Mouse (Mus musculus): ENCODE measurements around the gene Nkd1.

Gene Nkd1

DNA sequence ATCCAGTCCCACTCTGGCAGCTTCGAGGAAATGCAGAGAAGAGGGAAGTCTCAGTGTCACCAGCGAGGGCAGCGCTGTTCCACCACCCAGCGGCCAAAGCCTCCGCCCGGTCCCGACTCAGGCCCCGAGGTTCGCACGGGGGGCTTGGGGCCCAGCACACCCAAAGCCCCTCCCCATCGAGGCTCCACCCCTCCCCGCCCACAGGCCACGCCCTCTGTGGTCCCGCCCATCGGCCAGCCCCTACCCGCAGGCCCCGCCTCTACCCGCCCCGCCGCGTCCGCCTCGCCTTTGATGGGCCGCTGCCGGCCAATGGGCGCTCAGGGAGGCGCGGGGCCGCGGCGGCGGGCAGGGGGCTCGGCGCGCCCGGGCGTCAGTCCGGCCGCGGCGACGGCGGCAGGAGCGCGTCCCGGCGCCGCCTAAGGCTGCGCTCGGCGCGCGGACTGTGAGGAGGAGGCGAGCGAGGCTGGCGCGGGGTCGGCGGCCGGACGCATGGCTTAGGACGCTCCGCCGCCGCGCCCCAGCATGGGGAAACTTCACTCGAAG lies at the start of gene Nkd1:
Gene Nkd1 (plus strand): TSS at position 370 of the 543 bp plus-strand sequence.
- DNase-seq (ENCODE audit: low spot score), result no peak

DNA sequence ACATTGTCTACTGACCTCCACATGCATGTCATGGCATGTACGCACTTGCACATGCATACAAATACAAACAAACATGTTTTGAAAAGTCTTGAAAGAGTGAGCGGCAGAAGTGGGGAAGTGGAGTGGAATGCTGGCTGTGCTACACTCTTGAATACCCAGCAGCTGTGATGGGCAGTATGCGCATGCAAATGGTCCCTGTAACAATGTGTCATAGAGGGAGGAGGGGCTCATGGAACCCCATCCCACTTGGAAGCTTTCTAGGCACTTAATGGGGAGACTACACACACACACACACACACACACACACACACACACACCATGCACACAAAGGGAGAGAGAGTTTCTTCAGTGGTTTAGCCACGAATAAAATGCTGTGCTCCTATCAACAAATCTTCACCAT lies 39.9 kb upstream of the Nkd1 start:
- DNase-seq (ENCODE audit: low spot score), result no peak

DNA sequence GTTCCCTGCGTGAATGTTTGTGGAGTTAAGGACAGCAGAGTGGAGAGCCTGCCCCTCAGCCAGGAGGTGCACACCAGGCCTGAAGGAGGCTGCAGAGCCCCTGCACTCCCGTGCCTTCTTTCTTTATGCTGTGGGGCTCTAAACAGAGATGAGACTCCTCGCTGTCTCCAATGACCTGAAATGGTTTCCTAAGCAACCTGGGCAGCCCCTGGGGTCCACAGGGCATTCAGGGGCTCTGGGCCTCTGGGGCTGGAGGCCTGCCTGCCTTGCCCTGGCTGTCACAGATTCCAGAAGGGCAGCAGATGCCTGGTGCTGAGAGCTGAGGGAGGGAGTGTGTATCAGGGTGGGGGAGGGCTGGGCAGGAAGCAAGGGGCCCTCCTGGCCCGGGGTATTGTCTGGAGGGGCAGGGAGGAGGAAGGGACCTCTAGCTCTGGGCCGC lies 32.7 kb upstream of the Nkd1 start:
- DNase-seq (ENCODE audit: low spot score), result no peak

DNA sequence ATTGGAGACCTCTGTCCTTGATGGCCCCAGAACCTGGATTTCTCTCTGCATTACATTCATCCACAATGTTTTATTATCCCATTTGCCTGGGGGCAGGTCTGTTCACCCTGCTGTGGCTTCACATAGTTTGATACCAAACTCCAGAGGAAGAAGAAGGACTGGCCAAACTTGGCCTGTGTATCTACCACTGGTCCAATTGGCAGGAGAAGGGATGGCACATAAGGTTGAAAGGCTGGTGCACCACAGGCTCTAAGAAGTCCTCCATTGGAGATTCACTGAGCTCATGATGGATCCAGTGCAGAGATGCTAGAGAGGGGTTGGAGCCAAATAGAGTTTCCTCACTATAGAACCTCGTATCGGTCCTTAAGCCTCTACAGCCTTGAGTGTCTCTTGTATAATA lies 27.1 kb upstream of the Nkd1 start:
- no peak for DNase-seq (ENCODE audit: low spot score)

DNA sequence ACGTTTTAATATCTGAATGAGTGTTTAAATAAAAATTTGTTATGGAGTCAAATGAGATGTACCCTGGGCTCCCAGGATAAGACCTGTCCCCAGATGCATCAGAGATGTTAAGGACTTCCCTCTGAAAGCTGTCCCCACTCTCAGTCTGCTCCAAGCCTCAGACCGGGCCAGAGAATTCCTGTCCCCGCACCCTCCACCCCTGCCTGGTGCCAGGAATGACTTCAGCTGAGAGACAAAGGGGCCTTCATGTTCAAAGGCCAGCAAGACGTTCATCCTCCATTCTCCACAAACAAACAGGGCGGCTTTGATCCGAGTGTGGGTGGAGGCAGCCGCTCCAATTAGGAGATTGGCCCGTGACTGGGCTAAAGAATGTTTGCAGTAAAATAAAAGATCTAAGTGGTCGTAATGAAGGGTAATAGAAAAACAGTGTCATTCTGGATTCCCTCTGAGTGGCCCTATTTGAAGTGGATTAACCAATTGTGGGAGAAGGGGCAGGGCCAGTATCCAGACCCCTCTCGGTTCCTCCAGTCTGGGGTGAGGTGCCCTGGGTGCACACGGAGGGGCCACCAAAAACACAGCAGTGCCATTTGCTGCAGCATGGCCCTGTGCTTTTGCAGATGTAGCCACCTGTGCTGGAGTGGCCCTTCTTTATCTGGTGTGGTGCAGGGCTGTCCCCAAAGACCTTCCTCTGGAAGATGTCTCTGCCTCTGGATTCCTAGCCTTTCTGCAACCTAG lies 25.9 kb upstream of the Nkd1 start:
- DNase-seq (ENCODE audit: low spot score), result no peak

DNA sequence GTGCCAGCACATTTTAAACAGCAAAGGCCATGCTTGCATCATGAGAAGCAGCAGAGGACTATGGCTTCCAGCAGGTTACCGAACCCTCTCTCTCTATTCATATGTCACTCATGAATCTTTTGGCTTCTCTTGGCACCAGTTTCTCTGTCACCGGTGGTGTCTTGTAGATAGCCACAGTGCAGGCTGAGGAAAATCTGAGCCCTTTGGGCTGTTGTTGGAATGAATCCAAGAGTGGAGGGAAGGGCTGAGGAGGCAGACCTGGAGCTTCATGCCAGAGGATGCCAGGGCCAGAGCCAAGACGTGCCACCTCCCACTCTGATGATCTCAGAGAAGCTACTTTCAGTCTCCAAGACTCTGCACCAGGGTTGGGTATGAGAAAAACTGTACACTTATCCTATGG lies 19.0 kb upstream of the Nkd1 start:
- no peak for DNase-seq (ENCODE audit: low spot score)

DNA sequence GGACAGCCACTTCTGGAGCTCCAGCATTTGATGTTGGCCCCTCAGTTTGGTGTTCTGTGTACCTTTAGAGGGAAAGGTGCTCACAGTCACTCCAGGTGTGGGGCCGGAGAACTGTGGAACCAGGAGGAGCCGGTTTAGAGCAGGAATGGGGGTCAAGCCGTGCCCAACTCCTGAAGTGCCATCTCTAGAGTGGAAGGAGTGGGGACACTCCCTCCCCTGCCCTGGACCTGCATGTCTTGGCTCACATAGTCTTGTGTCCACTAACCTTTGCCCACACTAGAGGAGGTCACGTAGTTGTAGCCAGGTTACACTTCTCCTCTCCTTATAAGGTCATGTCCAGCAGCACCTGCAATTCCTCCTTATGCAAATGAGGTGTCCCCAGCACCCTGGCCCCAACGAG lies 14.2 kb upstream of the Nkd1 start:
- no peak for DNase-seq (ENCODE audit: low spot score)

DNA sequence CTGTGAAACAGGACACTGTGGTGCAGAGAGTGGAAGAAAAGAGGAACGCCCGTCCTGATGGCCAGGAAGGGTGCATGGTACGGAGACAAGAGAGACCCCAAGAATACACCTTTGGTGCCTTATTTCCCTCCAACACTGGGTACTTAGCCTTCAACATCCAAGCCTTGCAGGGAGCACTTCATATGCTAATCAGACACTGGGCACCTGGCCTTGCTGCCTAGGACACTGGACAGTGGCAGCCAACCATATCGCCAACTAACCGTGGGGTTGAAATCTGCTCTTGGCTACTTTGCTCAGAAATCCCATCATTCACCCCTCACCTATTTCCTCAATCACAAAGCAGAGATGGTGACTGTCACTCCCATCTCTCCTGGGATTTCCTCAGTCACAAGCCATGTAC lies 10.1 kb upstream of the Nkd1 start:
- DNase-seq (ENCODE audit: low spot score), result no peak

DNA sequence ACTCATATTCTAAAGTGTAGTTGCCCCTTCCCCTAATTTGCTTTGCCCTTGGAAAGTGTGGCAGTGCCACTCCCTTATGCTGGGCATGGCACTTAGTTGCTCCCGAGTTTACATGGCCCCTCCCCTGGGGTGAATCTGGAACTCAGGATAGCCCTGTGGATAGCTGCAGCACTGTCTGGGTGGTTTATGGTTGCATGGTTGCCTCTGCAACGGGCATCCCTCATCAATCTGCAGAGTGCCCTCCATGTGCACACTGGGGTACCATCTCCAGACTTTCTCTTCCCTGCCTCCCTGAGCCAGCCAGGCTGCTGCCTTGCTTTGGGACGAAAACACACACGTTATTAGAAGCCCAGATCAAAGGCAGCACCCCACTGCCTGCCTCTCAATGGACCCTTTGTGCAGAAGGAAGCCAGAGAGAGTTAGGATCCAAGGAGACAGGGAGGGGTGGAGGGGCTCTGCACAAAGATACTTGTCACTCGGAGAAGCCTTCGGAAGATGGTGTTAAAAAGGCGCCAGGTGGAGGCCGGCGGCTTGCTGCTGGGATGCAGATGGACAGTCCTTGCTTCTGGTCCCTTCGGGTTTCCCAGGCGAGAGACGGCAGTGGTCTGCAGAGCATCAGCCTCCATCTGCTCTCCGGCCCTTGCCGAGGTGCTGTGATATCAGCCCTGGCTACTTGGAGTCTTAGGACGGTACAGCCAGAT lies 8.9 kb upstream of the Nkd1 start:
- no peak for DNase-seq (ENCODE audit: low spot score)

DNA sequence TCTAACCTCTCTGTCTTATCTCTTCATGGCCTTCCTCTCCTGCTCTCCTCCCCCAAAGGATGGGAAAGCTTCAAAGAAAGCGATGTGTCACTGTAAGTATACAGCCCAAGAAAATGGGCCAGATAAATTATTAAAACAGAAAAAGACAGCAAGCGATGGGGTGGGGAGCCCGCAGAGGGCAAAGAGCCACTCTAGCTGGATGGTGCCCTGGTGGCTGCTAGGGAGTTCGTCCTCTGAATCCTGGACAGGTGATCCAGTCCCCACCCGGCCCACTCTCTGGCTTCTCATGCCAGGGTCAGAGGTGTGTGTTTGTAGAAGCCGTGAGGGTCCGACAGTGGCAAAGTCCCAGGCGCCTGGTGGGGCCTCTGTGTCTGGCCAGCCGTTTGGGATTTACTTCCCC lies 3.1 kb upstream of the Nkd1 start:
- DNase-seq (ENCODE audit: low spot score), result no peak

DNA sequence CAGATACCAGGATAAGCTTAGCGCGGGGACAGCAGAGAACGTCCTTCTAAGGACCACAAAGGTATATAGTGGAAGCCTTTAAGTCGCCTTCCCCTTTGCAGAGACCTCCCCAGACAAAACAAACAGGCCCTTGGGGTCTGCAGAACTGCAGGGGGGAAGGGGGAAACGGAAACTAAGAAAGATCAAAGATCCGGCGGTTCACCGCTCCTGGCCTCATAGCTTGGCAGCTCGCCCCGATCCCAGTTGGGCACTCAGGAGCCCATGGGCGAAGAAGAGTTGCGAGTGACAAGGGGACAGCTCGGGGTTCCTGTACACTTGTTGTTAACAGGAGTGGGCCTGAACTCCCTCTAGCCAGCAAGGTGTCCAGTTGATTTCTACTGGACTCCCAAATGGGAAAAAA lies 773 bp upstream of the Nkd1 start:
- no peak for DNase-seq (ENCODE audit: low spot score)

DNA sequence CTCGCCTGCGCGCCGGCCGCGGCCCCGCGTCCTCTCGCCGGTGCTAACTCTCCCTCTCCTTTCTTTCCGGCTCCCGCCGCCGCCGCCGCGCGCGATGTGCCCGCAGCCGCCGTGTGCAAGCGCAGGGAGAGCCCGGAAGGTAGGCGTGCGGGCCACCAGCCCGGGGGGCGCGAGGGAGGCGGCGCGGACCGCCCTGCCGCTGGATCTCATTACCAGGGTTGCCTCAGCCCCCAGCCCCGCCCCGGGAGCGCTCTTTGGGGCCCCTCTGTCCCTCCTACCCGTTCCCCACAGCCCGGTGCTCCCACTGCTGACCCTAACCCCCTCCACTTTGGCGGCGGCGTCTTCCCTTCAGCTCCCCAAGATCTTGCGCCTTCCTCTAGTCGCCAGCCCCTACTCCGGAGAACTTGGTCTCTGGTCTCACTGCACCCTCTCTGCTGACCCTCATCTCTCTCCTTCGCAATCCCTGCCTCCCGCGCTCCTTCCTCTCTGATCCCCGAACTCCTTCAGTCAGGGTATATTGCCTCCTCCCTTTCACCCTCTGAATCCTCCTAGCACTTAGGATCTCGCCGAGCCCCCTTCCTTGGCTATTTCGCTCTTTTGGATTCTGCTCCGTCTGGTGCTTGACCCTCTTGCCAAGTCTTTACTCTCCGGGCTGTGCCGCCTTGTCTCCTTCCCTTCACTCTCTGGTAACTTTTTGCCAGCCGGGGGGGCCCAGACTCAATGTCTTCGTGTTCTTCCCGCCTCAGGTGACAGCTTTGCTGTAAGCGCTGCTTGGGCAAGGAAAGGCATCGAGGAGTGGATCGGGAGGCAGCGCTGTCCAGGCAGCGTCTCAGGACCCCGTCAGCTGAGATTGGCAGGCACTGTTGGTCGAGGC lies 624 bp downstream of the Nkd1 start:
- DNase-seq (ENCODE audit: low spot score), result no peak

DNA sequence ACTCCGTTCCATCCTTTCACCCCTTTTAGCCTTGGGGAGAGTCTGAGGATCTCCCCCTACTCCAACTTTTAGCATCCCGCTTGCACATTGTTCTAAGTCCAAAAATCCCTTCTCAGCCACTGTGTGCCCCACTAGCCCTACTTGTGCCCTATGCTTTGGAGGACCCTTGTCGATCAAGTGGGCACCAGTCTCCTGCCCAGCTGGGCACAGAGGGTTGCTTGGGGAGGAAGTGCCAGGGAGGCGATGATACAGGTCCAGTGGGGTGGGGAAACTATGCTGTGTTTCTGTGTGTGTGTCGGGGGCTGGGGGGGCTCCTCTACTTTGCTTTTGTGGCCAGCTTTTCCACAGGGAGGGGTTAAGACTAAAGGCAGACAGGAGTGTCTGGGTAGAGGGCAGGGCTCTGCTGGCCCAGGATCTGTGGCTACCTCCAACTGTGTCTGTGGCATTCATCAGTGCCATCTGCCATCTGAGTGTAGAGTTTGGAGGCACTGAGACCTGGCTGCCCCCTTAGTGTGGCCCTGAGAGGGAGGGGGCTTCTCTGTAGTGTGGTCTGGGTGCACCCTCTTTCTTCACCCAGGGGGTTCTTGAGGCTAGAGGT lies 1.4 kb downstream of the Nkd1 start:
- no peak for DNase-seq (ENCODE audit: low spot score)

DNA sequence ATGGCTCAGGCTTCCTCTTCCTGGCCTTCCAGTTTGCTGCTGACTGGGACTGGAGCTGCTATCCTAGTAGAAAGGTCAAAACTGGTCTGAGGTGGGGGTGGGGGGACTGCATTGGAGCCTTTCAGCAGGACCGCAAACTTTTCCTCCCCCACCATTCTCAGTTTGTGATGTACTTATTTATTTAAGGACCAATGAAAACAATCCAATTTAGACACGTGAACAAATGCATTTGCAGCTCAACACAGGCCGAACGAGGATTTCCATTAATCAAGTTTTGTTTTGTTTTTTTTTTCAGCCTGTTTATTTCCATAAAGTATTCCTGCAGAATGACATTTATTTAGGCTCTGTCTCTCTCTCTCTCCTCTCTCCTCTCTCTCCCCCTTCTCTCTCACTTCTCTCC lies 2.5 kb downstream of the Nkd1 start:
- DNase-seq (ENCODE audit: low spot score), result no peak

DNA sequence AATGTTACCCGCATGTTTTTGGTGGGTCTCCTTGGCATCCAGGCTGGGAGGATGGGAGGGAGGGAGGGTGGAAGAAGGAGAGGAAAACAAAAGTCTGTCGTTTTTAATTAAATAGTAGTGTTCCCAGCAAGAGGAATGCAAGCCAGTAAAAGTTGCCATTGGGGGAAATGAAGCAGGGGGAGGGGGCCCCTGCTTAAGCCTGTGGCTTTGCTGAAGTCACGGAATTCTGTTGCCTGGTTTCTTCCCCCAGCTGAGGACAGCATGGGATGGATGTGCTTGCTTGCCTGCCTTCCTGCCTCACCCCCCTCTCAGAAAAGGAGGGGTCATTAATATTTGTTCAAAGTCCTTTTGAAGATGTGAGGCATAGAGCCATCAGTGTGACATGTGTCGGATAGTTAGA lies 3.0 kb downstream of the Nkd1 start:
- DNase-seq (ENCODE audit: low spot score), result no peak

DNA sequence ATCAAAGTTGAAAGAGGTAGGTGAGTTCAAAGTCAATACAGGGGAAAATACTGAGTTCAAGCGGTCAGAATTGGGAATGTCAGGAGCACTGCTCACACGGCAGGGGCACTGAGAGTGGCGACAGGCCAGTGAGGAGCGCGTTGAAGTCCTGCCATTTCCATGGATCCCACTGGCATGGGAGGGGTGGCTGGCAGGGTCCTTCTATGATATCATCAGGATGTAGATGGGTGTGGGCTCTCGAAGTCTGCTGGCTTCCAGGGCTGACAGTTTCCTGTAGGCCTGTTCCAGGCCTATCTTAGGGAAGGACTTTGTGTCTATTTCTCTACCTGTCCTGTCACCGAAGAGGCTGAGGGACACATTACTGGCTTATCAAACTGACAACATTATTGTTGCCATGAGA lies 3.7 kb downstream of the Nkd1 start:
- no peak for DNase-seq (ENCODE audit: low spot score)

DNA sequence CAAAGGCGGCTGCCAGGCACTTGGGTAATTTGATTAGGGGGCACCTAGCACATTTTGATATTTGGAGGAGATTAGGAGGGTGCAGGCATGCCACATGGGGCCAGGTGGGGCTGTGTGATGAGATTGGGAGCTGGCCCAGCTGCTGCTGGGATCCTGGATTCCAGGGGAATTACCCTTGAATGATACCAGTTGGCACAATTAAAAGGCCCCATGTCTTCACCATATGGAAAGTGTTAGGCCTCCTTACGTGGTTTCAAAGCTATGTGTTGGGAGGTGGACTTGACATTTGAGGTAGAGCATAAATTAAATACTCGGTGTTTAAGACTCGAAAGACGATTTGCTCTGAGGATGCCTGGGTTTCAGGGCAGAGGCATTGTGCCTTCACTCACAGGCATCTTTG lies 5.1 kb downstream of the Nkd1 start:
- DNase-seq (ENCODE audit: low spot score), result no peak

DNA sequence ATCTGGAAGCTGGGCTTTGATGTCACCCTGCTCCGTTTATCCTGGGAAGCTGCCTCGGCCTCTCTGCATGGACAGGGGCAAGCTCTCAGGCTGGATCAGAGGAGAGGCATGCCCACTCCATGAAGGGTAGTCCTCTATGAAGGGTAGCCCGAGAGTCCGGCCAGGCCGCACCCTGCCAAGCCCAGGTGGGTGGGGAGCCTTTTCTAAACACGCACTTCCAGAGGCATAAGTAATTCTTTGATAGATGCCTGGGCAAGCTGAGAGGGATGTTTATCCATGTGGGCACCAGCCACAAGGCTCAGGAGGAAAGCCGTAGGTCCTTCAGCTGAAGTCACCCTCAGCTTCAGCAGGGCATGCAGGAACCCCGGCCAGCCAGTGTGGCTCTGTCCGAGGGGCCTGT lies 7.0 kb downstream of the Nkd1 start:
- no peak for DNase-seq (ENCODE audit: low spot score)

DNA sequence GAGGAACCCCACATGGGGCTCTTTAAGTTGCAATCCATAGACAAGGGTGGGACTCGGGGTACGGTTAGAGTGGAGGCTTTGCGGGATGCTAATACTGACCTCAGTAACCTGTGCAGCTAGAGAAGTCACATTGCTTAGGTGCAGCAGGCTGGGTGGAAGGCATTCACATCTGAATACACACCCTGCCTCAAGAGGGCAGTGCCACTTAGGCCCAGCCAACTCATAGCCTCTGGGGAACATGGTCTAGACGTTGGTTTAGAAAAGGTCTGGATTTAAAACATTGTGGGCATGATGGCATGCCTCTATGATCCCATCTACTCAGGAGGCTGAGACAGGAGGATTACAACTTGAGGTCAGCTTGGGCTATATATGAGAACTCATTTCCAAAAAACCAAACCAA lies 8.6 kb downstream of the Nkd1 start:
- peak; percentile 14 for DNase-seq (ENCODE audit: low spot score)

DNA sequence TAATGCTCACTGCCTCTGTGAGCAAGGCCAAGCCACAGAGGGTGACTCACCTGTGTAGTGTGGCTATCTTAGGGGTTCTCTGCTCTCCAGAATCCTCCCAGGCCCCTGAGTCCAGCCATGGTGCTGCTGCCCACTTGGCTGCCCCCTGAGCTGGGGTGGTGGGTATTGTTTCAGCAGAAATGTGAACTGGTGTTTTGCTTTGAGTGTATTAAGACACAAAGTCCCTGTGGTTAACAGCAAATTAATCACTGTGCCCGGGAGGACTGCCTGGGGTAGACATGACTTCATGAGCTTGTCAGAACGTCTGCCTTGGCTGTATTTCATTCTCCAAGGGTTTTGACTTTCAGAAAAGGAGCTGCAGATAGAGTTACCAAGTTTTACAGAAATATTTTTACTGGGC lies 15.9 kb downstream of the Nkd1 start:
- no peak for DNase-seq (ENCODE audit: low spot score)

DNA sequence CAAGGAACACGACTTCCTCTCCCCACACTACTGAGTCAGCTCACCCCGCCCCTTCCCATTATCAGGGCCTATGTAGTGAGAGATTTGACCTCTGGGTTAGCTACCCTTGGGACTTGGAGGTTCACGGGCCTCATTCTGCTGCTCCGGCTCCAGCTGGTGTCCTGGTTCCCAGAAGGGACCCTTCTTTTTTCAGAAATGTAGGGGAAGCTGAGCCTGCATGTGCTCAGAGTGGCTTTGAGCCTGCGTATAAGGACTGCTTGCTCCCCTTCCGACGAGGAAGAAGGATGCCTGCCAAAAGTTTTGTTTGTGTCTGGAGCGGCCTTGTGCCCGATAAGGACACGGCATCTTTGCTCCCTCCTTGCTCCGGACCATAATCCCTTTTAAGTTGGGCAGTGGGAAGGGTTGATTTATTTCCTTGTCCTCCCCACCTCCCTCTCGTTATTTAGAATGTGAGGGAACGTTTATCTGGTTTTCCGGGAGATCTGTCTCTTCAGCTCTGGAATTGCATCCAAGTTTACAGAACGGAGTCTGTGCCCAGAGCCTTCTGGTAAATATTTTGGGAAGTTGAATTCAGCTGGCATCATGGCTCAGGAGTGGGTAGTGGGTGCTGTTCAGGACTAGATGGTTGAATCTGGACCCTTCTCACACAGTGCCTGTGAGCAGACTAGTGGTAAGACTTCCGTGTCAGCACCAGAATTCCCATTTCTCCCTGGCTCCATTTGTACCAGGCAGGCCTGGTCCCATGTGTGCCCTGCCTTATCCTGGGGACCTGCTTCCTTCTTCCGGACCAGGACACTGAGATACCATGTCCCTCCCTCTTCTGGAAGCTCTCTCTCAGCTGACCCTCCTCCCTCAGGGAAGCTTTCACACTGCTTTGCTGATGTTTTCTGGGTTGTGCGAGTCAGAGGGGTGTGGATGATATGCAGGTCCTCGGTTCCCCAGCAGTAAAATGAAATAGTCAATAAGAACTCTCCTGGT lies 17.1 kb downstream of the Nkd1 start:
- no peak for DNase-seq (ENCODE audit: low spot score)

Measured in adipocyte (in vitro differentiated cells).